Mouse (Mus musculus) thymus, postnatal 14 days (tissue): ENCODE data around the gene Nckipsd.
A peak's percentile ranks its signal among the peaks of the same experiment; 100 is the strongest.

Experiments used
- DNase-seq: peaks from one replicate; pipeline ENCODE4 v3.0.0; 2021

Gene Nckipsd

GRCm38 (mm10) chr9:108853635-108854240 lies 45.6 kb downstream of the Nckipsd start:
- DNase-seq = peak; percentile 89

- DNase-seq = peak; percentile 88
Observed at GRCm38 (mm10) chr9:108854241-108854696, 46.1 kb downstream of the Nckipsd start.

- DNase-seq = no peak
Observed at GRCm38 (mm10) chr9:108855335-108855734, 47.2 kb downstream of the Nckipsd start.

DNA sequence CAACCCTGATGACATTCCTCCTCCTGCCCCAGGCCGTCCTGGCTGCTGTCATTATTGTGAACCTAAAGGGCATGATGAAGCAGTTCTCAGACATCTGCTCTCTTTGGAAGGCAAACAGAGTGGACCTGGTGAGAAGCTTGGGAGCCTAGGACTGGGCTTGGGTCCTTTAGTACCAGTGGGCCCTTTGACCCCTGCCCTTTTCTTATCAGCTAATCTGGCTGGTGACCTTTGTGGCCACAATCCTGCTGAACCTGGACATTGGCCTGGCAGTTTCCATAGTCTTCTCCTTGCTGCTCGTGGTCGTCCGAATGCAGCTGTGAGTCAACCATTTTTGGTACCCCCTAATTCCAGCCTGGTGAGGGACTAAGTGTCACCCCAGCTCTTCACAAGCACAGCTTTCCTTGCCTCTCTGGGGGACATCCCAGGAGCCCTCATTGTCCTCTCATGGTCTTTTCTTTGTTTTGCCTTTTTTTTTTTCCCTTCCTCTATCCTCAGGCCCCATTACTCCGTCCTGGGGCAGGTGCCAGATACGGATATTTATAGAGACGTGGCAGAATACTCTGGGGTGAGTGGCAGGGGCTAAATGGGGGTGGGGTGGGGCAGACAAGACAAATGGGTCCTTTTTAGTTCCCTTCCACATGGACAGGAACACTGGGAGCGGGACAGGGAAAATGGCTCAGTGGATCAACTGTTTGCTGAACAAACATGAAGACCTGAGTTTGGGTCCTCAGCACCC lies 50.8 kb downstream of the Nckipsd start:
- no peak for DNase-seq
